Mouse (Mus musculus): ENCODE data around the gene Amfr. TPM values are rescaled to one million over a fixed set of nuclear protein-coding genes. Genes with fewer than 3 reads are reported as not detected.
"Not testable (repeated sequence)": the region's sequence is repeated elsewhere in the genome, so short reads cannot be mapped to it uniquely, and the experiment has no call there.

Amfr gene
- 60.3 and 63.1 TPM in 2 replicates for polyA plus RNA-seq (2014; fragmentation: Nextera tagmentation; extraction: Ambion mirVana)

DNA sequence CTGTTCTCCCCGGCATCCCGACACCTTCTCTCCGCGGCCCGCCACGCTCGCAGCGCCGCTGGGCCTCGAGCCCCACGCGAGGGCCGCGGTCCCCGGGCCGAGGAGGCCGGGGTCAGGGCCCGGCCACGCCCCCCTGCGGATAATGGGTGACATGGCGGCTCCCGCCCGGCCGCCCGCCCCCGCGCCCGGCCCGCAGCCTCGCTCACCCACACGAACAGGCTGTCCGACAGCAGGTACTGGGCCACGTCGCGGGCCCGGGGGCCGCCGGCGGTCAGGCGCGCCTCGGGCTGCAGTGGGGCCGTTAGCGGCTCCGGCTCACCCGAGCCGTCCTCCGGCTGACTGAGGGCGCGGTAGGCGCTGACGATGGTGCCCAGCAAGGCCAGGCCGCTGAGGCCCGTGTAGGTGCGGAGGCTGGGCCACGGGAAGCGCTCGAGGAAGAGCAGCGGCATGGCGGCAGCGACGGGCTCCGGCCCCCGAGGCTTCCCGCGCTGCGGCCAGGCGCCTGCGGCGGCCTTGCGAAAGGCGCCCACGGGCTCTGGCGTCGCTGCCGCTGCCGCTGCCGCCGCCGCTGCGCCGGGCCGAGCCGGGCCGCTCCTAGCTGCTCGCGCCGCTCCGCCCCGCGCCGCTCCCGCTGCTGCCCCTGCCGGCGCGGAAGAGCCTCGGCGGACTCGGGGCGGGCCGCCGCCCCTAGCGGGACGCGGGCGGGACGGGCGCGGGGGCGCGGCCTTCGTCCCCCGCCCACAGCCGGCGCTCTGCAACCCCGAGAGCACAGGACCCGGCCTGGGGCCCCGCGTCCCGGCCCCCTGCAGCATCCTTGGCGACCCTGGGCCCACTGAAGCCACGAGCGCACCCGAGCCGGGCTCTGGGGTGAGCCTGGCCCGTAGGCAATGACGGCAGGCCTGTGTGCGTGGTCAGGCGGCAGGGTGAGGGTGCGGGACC lies at the start of gene Amfr:
Gene Amfr, minus strand, starts transcription at position 830 of the 939 bp plus-strand sequence.
- Histone ChIP-seq H3K4me1 (ENCODE audit: control insufficient read depth in 2 of 2, insufficient read depth in 2 of 2, low read length in 2 of 2) (peaks cover 12 to 24% of the 10 kb centered on the region in 2 experiments; a peak in 3 of 4 replicates), H3K36me3 (ENCODE audit: control insufficient read depth, insufficient read depth, low read length) (0 out of 2 replicates have a peak, but pooled peaks cover 5% of the 10 kb centered on the region), H3K4me2 (ENCODE audit: low read length) (peak within 1 kb of the TSS; percentile 86), H3K27me3 (ENCODE audit: control insufficient read depth, insufficient read depth, low read length) (no peaks in the 10 kb centered on the region), H3K9me3 (ENCODE audit: control insufficient read depth, low read length) (no peaks in the 10 kb centered on the region), H3K4me3 (ENCODE audit: control insufficient read depth in 1 of 2, insufficient read depth in 1 of 2, low read depth in 1 of 2, low read length in 2 of 2) (peak within 1 kb of the TSS; percentile 98), H3K27ac (replicated peaks in 1 of 2; ENCODE audit: control insufficient read depth in 1 of 2, insufficient read depth in 1 of 2, low read depth in 2 of 2, low read length in 2 of 2) (peak within 1 kb of the TSS; percentile 91 to 96), H3K9ac (ENCODE audit: low read length) (peak within 1 kb of the TSS; percentile 98)
- 1% methylated on average over 108 of the region's 130 CpGs for whole genome bisulfite sequencing
- peak; percentile 87 for ATAC-seq (ENCODE audit: insufficient number of reproducible peaks, insufficient read depth, low FRiP score, low read depth)

DNA sequence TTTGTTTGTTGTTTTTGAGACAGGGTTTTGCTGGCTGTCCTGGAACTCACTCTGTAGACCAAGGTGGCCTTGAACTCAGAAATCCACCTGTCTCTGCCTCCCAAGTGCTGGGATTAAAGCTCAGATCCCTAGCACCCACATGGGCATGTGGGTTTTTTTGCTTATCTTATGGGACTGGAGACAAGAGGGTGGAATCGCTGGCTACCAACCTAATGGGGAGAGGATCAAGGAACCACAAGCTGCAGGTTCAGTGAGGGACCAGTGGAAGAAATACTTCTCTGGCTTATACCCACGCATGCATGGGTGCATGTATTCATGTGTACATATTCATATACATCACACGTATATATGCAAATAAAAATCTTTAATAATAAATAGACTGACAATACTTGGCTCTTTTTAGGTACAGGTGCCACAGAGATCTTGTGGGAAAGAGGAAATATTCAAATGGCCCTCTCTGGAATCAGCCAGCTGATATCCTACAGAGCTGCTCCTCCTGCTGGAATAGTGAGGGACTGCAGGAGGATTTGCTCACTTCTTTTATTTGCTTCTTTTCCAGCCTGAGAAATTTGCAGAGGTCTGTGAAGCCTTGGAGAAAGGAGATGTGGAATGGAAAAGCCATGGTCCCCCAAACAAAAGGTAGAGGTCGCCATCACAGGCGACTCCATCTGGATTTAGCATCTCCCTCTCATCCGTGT lies 44.7 kb upstream of the Amfr start:
- Histone ChIP-seq H3K4me1 (ENCODE audit: control insufficient read depth in 2 of 2, insufficient read depth in 2 of 2, low read length in 2 of 2) (no peaks in the 10 kb centered on the region), H3K9ac (ENCODE audit: low read length) (no peak overlapping the region), H3K4me3 (ENCODE audit: control insufficient read depth in 1 of 2, insufficient read depth in 1 of 2, low read depth in 1 of 2, low read length in 2 of 2) (no peak overlapping the region), H3K27ac (replicated peaks in 1 of 2; ENCODE audit: control insufficient read depth in 1 of 2, insufficient read depth in 1 of 2, low read depth in 2 of 2, low read length in 2 of 2) (no peak overlapping the region), H3K36me3 (ENCODE audit: control insufficient read depth, insufficient read depth, low read length) (peaks cover 64% of the 10 kb centered on the region), H3K4me2 (ENCODE audit: low read length) (no peak overlapping the region), H3K9me3 (ENCODE audit: control insufficient read depth, low read length) (no peaks in the 10 kb centered on the region), H3K27me3 (ENCODE audit: control insufficient read depth, insufficient read depth, low read length) (no peaks in the 10 kb centered on the region)
- 56% methylated on average over 6 of the region's 6 CpGs for WGBS
- no peak for ATAC-seq (ENCODE audit: insufficient number of reproducible peaks, insufficient read depth, low FRiP score, low read depth)

DNA sequence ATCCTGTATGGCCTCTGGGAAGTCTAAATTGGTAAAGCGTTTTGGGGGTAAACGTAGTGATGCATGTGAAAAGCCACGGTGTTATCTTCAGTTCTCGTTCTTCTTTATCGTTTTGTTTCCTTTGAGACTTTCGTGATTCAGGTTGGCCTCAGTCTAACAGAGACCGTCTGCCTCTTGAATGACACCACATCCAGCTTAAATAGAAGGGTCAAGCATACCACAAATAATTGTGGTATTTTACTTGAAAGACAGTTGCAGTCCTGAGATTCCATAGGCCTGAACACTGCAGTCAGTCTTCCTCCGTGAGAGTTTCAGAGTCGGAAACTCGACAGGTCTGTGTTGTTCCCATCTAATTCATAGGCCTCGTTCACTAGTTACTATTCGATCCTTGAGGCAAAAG lies 40.1 kb upstream of the Amfr start:
- Histone ChIP-seq H3K4me1 (ENCODE audit: control insufficient read depth in 2 of 2, insufficient read depth in 2 of 2, low read length in 2 of 2) (no peaks in the 10 kb centered on the region), H3K27ac (replicated peaks in 1 of 2; ENCODE audit: control insufficient read depth in 1 of 2, insufficient read depth in 1 of 2, low read depth in 2 of 2, low read length in 2 of 2) (no peak overlapping the region), H3K9ac (ENCODE audit: low read length) (no peak overlapping the region), H3K9me3 (ENCODE audit: control insufficient read depth, low read length) (no peaks in the 10 kb centered on the region), H3K36me3 (ENCODE audit: control insufficient read depth, insufficient read depth, low read length) (peaks cover 47% of the 10 kb centered on the region), H3K4me2 (ENCODE audit: low read length) (no peak overlapping the region), H3K27me3 (ENCODE audit: control insufficient read depth, insufficient read depth, low read length) (no peaks in the 10 kb centered on the region), H3K4me3 (ENCODE audit: control insufficient read depth in 1 of 2, insufficient read depth in 1 of 2, low read depth in 1 of 2, low read length in 2 of 2) (no peak overlapping the region)
- ATAC-seq (ENCODE audit: insufficient number of reproducible peaks, insufficient read depth, low FRiP score, low read depth): no peak
- 61% methylated on average over 12 of the region's 12 CpGs for WGBS

DNA sequence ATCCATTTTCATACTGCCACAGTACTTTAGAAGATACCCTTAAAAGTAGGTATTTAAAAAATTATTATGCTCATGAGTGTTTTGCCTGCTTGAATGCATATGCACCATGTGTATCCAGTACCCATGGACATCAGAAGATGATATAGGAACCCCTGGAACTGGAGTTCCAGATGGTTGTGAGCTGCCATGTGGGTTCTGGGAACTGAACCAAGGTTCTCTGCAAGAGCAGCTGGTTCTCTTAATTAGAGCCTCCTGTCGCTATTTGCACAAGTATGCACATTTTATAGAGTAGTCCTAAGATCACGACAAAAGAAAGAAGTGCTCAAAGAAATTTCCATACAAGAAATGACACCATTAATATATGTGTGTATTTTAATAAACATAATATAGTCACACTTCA lies 35.2 kb upstream of the Amfr start:
- no peaks in the 10 kb centered on the region for H3K4me1 ChIP-seq (ENCODE audit: control insufficient read depth in 2 of 2, insufficient read depth in 2 of 2, low read length in 2 of 2)
- no peak overlapping the region for H3K4me3 ChIP-seq (ENCODE audit: control insufficient read depth in 1 of 2, insufficient read depth in 1 of 2, low read depth in 1 of 2, low read length in 2 of 2)
- H3K36me3 ChIP-seq (ENCODE audit: control insufficient read depth, insufficient read depth, low read length): peaks cover 11% of the 10 kb centered on the region; the same call in 1 of the 2 replicates
- no peak overlapping the region for H3K4me2 ChIP-seq (ENCODE audit: low read length)
- no peaks in the 10 kb centered on the region for H3K27me3 ChIP-seq (ENCODE audit: control insufficient read depth, insufficient read depth, low read length)
- 80% methylated on average over 2 of the region's 2 CpGs for WGBS
- H3K27ac ChIP-seq (replicated peaks in 1 of 2; ENCODE audit: control insufficient read depth in 1 of 2, insufficient read depth in 1 of 2, low read depth in 2 of 2, low read length in 2 of 2): no peak overlapping the region
- no peak for ATAC-seq (ENCODE audit: insufficient number of reproducible peaks, insufficient read depth, low FRiP score, low read depth)
- no peaks in the 10 kb centered on the region for H3K9me3 ChIP-seq (ENCODE audit: control insufficient read depth, low read length)
- H3K9ac ChIP-seq (ENCODE audit: low read length): no peak overlapping the region

DNA sequence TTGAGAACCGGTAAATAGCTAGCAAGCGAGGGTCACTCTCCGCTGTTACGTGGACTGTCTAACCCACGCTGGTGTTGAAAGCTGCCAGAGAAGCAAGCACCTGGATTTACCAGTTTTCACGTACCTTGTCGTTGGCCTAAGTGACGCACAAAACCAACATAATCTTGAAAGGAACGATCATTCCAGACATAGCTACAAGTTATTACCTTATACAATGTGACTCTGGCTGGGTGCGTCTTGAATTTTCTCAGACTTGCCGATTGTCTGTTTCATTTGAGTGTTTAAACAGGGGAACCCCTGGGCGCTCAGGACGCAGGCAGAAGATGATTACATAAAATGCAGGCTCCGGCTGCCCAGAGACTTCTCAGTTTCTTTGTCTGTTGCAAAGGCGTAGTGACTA lies 25.2 kb upstream of the Amfr start:
- Histone ChIP-seq H3K4me2 (ENCODE audit: low read length) (peak overlapping the region; percentile 88), H3K27me3 (ENCODE audit: control insufficient read depth, insufficient read depth, low read length) (no peaks in the 10 kb centered on the region), H3K4me1 (ENCODE audit: control insufficient read depth in 2 of 2, insufficient read depth in 2 of 2, low read length in 2 of 2) (peaks cover 5 to 23% of the 10 kb centered on the region in 2 experiments; a peak in 3 of 4 replicates), H3K27ac (replicated peaks in 1 of 2; ENCODE audit: control insufficient read depth in 1 of 2, insufficient read depth in 1 of 2, low read depth in 2 of 2, low read length in 2 of 2) (0 out of 4 replicates have a peak overlapping the region, but pooled peaks of 1 of the 2 experiments have one; percentile 38), H3K9me3 (ENCODE audit: control insufficient read depth, low read length) (no peaks in the 10 kb centered on the region), H3K36me3 (ENCODE audit: control insufficient read depth, insufficient read depth, low read length) (peaks cover 5% of the 10 kb centered on the region; the same call in 1 of the 2 replicates), H3K4me3 (ENCODE audit: control insufficient read depth in 1 of 2, insufficient read depth in 1 of 2, low read depth in 1 of 2, low read length in 2 of 2) (peak overlapping the region; percentile 65 to 90), H3K9ac (ENCODE audit: low read length) (peak overlapping the region; percentile 80)
- ATAC-seq (ENCODE audit: insufficient number of reproducible peaks, insufficient read depth, low FRiP score, low read depth): no peak
- WGBS: 8% methylated on average over 15 of the region's 15 CpGs

DNA sequence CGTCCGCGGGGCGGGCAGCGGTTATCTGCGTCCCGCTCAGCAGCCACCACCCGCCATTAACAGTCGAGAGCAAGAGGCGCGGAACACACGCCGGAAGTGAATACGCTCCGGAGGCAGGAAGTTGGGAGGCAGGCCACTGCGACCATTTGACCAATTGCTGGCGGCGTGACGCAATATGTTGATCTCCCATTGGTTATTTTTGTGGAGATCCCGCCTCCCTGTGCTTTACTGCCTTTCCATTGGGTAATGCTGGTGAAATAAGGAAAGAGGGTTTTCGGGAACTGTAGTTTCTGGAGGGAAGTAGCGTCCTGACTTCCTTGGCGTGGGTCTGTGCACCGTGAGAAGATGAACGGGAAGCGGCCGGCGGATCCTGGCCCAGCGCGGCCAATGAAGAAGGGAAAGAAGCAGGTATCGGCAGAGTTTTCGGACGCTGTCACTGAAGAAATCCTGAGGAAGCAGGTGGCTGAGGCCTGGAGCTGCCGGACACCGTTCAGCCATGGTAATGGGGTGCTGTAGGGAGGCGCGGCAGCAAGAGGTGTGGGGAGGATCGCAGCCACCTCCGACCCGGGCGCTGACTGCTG lies 24.4 kb upstream of the Amfr start, which contains the start of the genes Nudt21 and Ogfod1:
Gene Nudt21, minus strand, starts transcription at position 88 of the 581 bp plus-strand sequence.
Gene Ogfod1, plus strand, starts transcription at position 255 of the 581 bp plus-strand sequence.
- Histone ChIP-seq H3K4me1 (ENCODE audit: control insufficient read depth in 2 of 2, insufficient read depth in 2 of 2, low read length in 2 of 2) (peaks cover 5 to 28% of the 10 kb centered on the region in 2 experiments; a peak in 3 of 4 replicates), H3K36me3 (ENCODE audit: control insufficient read depth, insufficient read depth, low read length) (peaks cover 5% of the 10 kb centered on the region; the same call in 1 of the 2 replicates), H3K4me2 (ENCODE audit: low read length) (peak within 1 kb of the TSS; percentile 88), H3K4me3 (ENCODE audit: control insufficient read depth in 1 of 2, insufficient read depth in 1 of 2, low read depth in 1 of 2, low read length in 2 of 2) (peak within 1 kb of the TSS; percentile 76 to 90), H3K27ac (replicated peaks in 1 of 2; ENCODE audit: control insufficient read depth in 1 of 2, insufficient read depth in 1 of 2, low read depth in 2 of 2, low read length in 2 of 2) (peak within 1 kb of the TSS; percentile 80), H3K27me3 (ENCODE audit: control insufficient read depth, insufficient read depth, low read length) (no peaks in the 10 kb centered on the region), H3K9me3 (ENCODE audit: control insufficient read depth, low read length) (no peaks in the 10 kb centered on the region), H3K9ac (ENCODE audit: low read length) (peak within 1 kb of the TSS; percentile 80)
- 1% methylated on average over 34 of the region's 41 CpGs for WGBS
- peak; percentile 99 for ATAC-seq (ENCODE audit: insufficient number of reproducible peaks, insufficient read depth, low FRiP score, low read depth)

DNA sequence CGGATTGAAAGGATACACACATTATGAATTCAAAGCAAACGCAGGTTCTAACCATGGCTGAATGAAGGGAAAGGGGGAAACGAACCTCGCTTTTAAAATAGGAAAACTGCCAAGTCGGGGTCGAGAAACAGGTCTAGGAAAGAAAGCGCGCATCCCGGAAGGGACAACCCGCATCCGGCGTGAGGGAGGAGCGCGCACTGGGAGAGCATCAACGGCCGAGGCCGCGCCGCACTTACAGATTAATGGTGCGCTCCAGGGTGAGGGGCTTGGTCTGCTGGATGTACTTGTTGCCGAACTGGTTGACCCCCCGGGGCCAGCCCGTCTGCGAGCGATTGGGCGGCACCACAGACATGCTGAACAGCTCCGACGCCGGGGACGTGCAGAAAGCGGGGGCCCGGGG lies 23.9 kb upstream of the Amfr start:
- H3K36me3 ChIP-seq (ENCODE audit: control insufficient read depth, insufficient read depth, low read length): not testable (repeated sequence)
- ATAC-seq (ENCODE audit: insufficient number of reproducible peaks, insufficient read depth, low FRiP score, low read depth): peak; percentile 81
- 0% methylated on average over 21 of the region's 32 CpGs for WGBS

More for the DNA sequence above, 23.9 kb upstream of the Amfr start:
- H3K9ac ChIP-seq (ENCODE audit: low read length): peak overlapping the region; percentile 74
- peak overlapping the region; percentile 76 to 90 for H3K4me3 ChIP-seq (ENCODE audit: control insufficient read depth in 1 of 2, insufficient read depth in 1 of 2, low read depth in 1 of 2, low read length in 2 of 2)
- peak overlapping the region; percentile 65 for H3K4me2 ChIP-seq (ENCODE audit: low read length)
- H3K27me3 ChIP-seq (ENCODE audit: control insufficient read depth, insufficient read depth, low read length); H3K9me3 ChIP-seq (ENCODE audit: control insufficient read depth, low read length): not testable (repeated sequence)
- H3K4me1 ChIP-seq (ENCODE audit: control insufficient read depth in 2 of 2, insufficient read depth in 2 of 2, low read length in 2 of 2): peaks cover 5 to 28% of the 10 kb centered on the region in 2 experiments; a peak in 3 of 4 replicates
- peak overlapping the region; percentile 80 for H3K27ac ChIP-seq (replicated peaks in 1 of 2; ENCODE audit: control insufficient read depth in 1 of 2, insufficient read depth in 1 of 2, low read depth in 2 of 2, low read length in 2 of 2)

Data from heart, embryonic 14.5 days (tissue).